Mouse (Mus musculus) layer of hippocampus, adult 2 months (tissue): ENCODE results near the gene Actn3. TPM values are rescaled to one million over a fixed set of nuclear protein-coding genes. Genes with fewer than 3 reads are reported as not detected.
A peak's percentile ranks its signal among the peaks of the same experiment; 100 is the strongest.

Experiments used
- DNase-seq, 2 experiments: peaks; one replicate each; pipeline ENCODE4 v3.0.0; 2022; ENCODE audit warnings: low spot score in 2 of 2
- H3K27ac ChIP-seq: fragments of 200-600 bp; 2 replicates; pipeline ENCODE4 v1.8.1; 2022
- H3K4me3 ChIP-seq: fragments of 200-600 bp; 2 replicates; pipeline ENCODE4 v1.8.1; 2022; ENCODE audit warnings: mild to moderate bottlenecking
- CTCF ChIP-seq: fragments of 200-600 bp; conservative IDR thresholded peaks from 2 replicates; pipeline ENCODE4 v1.8.1; 2022; ENCODE audit warnings: antibody characterized with exemption, mild to moderate bottlenecking, moderate library complexity
- long read RNA-seq, 2 experiments: library from polyadenylated mRNA; stranded (forward); transcript quantifications; one replicate each; pipeline ENCODE4 v2.0.0; 2021; ENCODE audit warnings: borderline mapping rate in 2 of 2
- total RNA-seq, 2 experiments: library from RNA; stranded (reverse); gene quantifications; 2 replicates each; pipeline ENCODE4 v1.2.3; 2021

Gene Actn3
- total RNA-seq: 1 to 10 TPM in 1 of 2 experiments, under 1 TPM in 1; 0.82 to 1.5 TPM
- long read RNA-seq, experiment 1, partial matches to known transcripts: 0 of 2 reads
- long read RNA-seq, experiment 1, other reads (novel, unspliced or antisense): 2 of 2 reads
- long read RNA-seq, experiment 2: 0 reads

DNA sequence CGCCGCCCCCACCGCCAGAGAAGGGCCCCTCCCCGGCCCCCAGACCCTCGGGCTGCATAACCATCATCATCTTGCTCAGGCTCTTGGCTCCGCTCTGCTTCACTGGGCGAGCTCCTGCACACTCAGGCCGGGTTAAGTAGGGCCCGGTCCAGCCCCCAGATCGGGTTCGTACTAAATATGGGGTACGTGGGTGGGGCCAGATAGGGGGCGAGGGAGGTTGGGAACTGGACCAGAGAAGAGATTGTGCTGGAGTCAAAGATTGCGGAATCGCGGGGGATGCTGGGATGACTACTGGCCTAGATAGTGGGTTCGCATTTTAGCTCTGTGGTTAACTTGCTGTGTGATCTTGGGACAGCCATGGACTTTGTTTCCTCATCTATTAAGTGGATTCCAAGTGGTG is at the start of gene Actn3:
Gene Actn3 (minus strand): TSS at position 125 of the 400 bp plus-strand sequence.
- DNase-seq: no peak
- no peak for TF ChIP-seq CTCF
- Histone ChIP-seq H3K4me3 (peak within 1 kb of the TSS; percentile 85), H3K27ac (peak within 1 kb of the TSS; percentile 92)

DNA sequence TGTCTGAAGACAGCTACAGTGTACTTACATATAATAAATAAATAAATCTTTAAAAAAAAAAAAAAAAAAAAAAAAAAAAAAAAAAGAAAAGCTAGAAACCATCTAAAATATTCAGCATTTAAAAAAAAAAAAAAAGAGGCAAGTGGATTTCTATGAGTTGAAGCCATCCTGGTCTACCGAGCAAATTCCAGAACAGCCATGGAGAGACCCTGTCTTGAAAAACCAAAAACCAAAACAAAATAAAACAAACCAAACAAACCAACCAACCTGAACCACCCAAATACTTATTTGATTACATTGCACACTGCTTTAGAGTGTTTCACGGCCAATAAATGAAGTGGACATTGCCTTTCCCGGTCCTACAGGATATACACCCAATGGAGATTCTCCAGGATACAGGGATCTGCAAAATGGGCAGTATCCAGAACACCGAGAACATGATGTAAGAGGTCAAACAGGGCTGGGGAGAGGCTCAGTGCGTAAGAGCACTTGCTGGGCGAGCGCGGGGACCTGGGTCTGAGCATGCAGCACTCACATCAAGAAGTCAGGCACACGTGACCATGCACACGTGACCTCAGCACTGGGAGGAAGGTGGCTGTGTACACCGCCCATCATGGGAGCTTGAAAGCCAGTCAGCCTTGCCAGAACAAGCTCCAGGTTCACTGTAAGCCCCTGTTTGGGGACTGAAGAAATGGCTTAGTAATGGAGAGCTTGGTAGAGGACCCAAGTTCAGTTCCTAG is 47.6 kb upstream of the Actn3 start:
- no peak overlapping the region for H3K4me3 ChIP-seq
- TF ChIP-seq CTCF: no peak
- no peak overlapping the region for H3K27ac ChIP-seq
- no peak for DNase-seq

DNA sequence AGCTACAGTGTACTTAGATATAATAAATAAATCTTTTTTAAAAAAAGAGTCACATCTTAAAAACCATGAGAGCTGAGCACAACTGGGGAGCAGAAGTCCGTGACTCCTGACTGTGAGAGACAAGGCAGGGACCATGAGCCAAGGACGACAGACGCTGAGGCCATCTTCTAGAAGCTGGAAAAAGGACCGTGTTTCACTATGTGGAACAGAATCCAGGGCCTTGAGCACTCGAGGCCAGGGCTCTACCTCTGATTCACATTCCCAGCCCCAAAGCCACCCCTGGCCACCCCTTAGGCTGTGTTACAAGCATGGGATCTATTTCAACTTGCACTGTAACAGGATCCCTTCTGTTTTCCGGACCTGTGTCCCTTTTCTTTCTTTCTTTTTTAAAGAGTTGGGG is 41.9 kb upstream of the Actn3 start:
- DNase-seq: no peak
- no peak overlapping the region for H3K27ac ChIP-seq
- no peak overlapping the region for H3K4me3 ChIP-seq
- TF ChIP-seq CTCF: no peak

GRCm38 (mm10) chr19:4916827-4917226 is 39.1 kb upstream of the Actn3 start:
- H3K4me3 ChIP-seq: no peak overlapping the region
- DNase-seq: no peak
- H3K27ac ChIP-seq: no peak overlapping the region
- TF ChIP-seq CTCF: no peak

- Histone ChIP-seq H3K27ac (no peak overlapping the region), H3K4me3 (no peak overlapping the region)
- DNase-seq: no peak
- no peak for TF ChIP-seq CTCF
Measured at GRCm38 (mm10) chr19:4915924-4916603, 38.4 kb upstream of the Actn3 start.

- Histone ChIP-seq H3K27ac (no peak overlapping the region), H3K4me3 (no peak overlapping the region)
- TF ChIP-seq CTCF: no peak
- no peak for DNase-seq
Measured at GRCm38 (mm10) chr19:4909376-4909775, 31.7 kb upstream of the Actn3 start.

DNA sequence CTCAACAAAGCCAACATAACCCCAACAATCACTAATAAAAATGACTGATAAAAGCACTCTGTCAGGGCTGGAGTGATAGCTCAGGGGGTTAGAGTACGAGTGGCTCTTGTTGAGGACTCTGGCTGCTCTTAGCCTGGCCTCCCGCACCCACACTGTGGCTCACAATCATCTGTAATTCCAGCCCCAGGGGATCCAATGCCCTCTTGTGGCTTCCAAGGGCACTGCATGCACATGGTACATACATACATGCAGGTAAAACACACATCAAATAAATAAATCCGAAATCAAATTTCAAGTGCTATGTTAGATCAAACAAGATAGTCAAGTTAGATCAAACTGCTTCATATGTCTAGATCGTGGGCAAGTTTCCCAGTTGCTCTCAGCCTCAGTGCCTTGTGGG is 30.4 kb upstream of the Actn3 start:
- peak; percentile 77 for TF ChIP-seq CTCF
- Histone ChIP-seq H3K27ac (no peak overlapping the region), H3K4me3 (no peak overlapping the region)
- DNase-seq: no peak

- Histone ChIP-seq H3K4me3 (peak within 1 kb of the TSS; percentile 73), H3K27ac (peak within 1 kb of the TSS; percentile 90)
- peak; percentile 70 to 83 for DNase-seq
- TF ChIP-seq CTCF: no peak
Measured at GRCm38 (mm10) chr19:4905979-4906794, 28.5 kb upstream of the Actn3 start, which contains the start of gene Bbs1. Bbs1 (minus strand) TSS chr19:4906628.

GRCm38 (mm10) chr19:4899888-4900287 is 22.2 kb upstream of the Actn3 start:
- DNase-seq: no peak
- TF ChIP-seq CTCF: no peak
- no peak overlapping the region for H3K4me3 ChIP-seq
- H3K27ac ChIP-seq: no peak overlapping the region

DNA sequence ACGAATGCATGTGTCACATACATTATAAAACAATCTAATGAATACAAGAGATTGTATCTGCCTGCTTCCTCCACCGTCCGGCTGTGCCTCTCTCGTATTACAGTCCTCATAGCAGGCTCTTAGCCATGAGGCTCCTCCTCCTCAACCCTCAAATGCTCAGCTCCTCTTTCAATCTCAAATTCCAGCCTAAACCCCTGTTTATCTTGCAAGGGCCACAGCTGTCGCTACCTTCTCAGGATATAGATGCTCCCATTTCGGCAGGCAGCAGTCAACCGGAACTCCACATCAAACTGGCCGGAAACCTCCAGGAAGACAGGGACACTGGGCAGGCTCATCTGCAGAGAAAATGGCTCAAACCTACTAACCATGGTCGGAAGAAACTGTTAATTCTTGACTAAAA is 21.3 kb upstream of the Actn3 start:
- H3K27ac ChIP-seq: no peak overlapping the region
- TF ChIP-seq CTCF: no peak
- no peak for DNase-seq
- H3K4me3 ChIP-seq: no peak overlapping the region

- Histone ChIP-seq H3K27ac (no peak overlapping the region), H3K4me3 (no peak overlapping the region)
- DNase-seq: no peak
- no peak for TF ChIP-seq CTCF
Measured at GRCm38 (mm10) chr19:4896780-4897520, 19.2 kb upstream of the Actn3 start.

DNA sequence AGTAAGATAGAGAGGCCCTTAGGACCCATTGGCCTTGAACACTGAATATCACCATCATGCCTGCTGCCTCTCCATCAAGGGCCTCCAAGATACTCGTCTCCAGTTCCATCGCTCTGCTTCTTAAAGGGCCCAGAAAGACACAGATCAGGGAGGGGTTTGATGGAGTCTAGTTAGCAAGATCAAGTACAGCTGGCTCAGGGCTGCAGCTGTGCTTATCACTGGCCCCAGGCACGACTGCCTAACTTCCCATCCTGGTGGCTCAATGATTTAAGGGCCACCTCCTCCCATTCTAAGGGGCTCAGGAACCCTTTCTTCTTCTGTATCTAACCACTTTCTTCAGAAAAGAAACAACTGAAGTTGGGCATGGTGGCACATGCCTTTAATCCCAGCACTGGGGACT is 14.1 kb upstream of the Actn3 start:
- no peak for DNase-seq
- no peak for TF ChIP-seq CTCF
- Histone ChIP-seq H3K4me3 (no peak overlapping the region), H3K27ac (no peak overlapping the region)

GRCm38 (mm10) chr19:4889791-4890190 is 12.1 kb upstream of the Actn3 start:
- no peak for TF ChIP-seq CTCF
- H3K4me3 ChIP-seq: no peak overlapping the region
- H3K27ac ChIP-seq: no peak overlapping the region
- no peak for DNase-seq
